In the genomic region with DNA sequence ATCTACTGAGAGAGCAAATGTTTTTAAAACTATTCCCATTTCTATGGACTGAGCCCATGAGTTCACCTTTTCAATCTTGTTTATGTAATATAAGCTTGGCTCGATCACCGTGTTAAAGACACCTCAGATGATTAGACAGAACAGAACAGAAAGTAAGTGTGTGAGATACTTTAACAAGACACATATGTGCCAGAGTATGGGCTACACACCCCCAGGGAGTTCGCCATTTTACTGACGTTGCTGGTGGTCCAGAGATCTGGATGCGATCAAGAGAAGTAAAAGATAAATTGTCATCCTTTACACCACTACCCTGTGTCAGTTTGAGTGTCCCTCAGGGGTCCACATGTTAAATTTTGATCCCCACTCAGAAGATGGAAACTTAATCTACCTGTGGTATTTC, we compare ENCODE assay signal across 14 mouse cellular contexts.
"Had no signal": no experiment of that assay in that cellular context is flagged by ENCODE, and none has a peak within 500 bp of the region (broad histone marks: within the 10 kb centered on the region; RNA-seq: fewer than 3 reads in every experiment).

No protein-coding gene starts in this region.

- H3K4me2 ChIP-seq: lung, embryonic 14.5 days; midbrain, embryonic 11.5 days; midbrain, embryonic 13.5 days; midbrain, embryonic 15.5 days; neural tube, embryonic 12.5 days; stomach, embryonic 15.5 days had no signal

- H3K4me1 ChIP-seq: neural tube, embryonic 12.5 days; stomach, embryonic 15.5 days had no signal

- H3K36me3 ChIP-seq: midbrain, embryonic 13.5 days; midbrain, embryonic 15.5 days; neural tube, embryonic 12.5 days; stomach, embryonic 15.5 days had no signal

- H3K4me3 ChIP-seq: midbrain, embryonic 13.5 days; midbrain, embryonic 15.5 days; neural tube, embryonic 12.5 days; stomach, embryonic 15.5 days had no signal

- H3K9me3 ChIP-seq: midbrain, embryonic 13.5 days; midbrain, embryonic 15.5 days; neural tube, embryonic 12.5 days; stomach, embryonic 15.5 days had no signal

- H3K9ac ChIP-seq: lung, embryonic 14.5 days; midbrain, embryonic 13.5 days; midbrain, embryonic 15.5 days; neural tube, embryonic 12.5 days; stomach, embryonic 15.5 days had no signal

- ATAC-seq: midbrain, embryonic 13.5 days; midbrain, embryonic 15.5 days had no signal

- DNase-seq: lung, adult 18-20 months; lung, embryonic 14.5 days; lung, postnatal 10 days; right cerebral cortex, postnatal 14 days; thymus, adult 2 months; thymus, postnatal 25 days; thymus, postnatal 4 days had no signal

- H3K27ac ChIP-seq: macrophage; midbrain, embryonic 13.5 days; midbrain, embryonic 15.5 days; neural tube, embryonic 12.5 days; stomach, embryonic 15.5 days; stomach, postnatal 0 days had no signal

- H3K27me3 ChIP-seq: midbrain, embryonic 13.5 days; midbrain, embryonic 15.5 days; neural tube, embryonic 12.5 days; stomach, embryonic 15.5 days had no signal
